Comparison of ENCODE assay signal across 11 mouse cellular contexts in the genomic region with DNA sequence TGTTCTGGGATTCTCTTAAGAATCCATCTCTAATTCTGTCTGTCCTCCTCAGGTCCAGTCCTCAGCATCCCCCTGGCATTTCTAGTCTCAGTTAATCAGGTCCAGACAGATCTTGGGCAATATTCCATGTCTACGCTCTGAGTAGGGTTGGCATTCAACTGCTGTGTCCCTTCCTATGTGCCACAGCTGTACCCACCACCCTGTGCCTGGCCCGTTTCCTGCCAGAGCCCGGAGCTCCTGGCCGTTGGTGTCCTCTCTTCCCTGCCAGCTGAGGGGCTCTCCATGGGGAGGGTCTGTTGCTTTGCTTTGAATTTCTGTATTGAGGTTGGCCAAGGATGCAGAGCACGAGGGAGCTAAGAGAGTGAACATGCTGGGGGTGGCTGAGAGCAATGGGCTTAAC. TPM values are rescaled to one million over a fixed set of nuclear protein-coding genes. Genes with fewer than 3 reads are reported as not detected.
A peak's percentile ranks its signal among the peaks of the same experiment; 100 is the strongest.
DNase-seq lines count a peak whose midpoint lies in the region; ATAC-seq lines count a peak whose summit lies in the region.
"Had no signal": no experiment of that assay in that cellular context is flagged by ENCODE, and none has a peak within 500 bp of the region (broad histone marks: within the 10 kb centered on the region; RNA-seq: fewer than 3 reads in every experiment).

No protein-coding gene starts in this region.

- H3K27ac ChIP-seq in hindbrain, embryonic 10.5 days: peak overlapping the region; percentile 84
- no peak overlapping the region for H3K27ac ChIP-seq in hindbrain, embryonic 11.5 days (ENCODE audit: low read depth, low read length)
- H3K27ac ChIP-seq in embryonic facial prominence, embryonic 13.5 days: peak overlapping the region; percentile 40; the same call in 1 of the 2 replicates
- peak overlapping the region; percentile 67 for H3K27ac ChIP-seq in hindbrain, embryonic 12.5 days
- H3K27ac ChIP-seq in midbrain, embryonic 12.5 days (replicated peaks): peak overlapping the region; percentile 79

- H3K9ac ChIP-seq in hindbrain, embryonic 11.5 days (ENCODE audit: low read depth, low read length): no peak overlapping the region
- H3K9ac ChIP-seq in embryonic facial prominence, embryonic 13.5 days: no peak overlapping the region
- H3K9ac ChIP-seq in hindbrain, embryonic 12.5 days: no peak overlapping the region
- peak overlapping the region; percentile 4; the same call in 1 of the 2 replicates for H3K9ac ChIP-seq in midbrain, embryonic 12.5 days (replicated peaks)

- H3K4me1 ChIP-seq in hindbrain, embryonic 10.5 days (replicated peaks): peaks cover 63% of the 10 kb centered on the region
- H3K4me1 ChIP-seq in hindbrain, embryonic 11.5 days (replicated peaks; ENCODE audit: control insufficient read depth, insufficient read depth, low read length): peaks cover 18% of the 10 kb centered on the region
- peaks cover 55% of the 10 kb centered on the region for H3K4me1 ChIP-seq in embryonic facial prominence, embryonic 13.5 days
- peaks cover 60% of the 10 kb centered on the region for H3K4me1 ChIP-seq in hindbrain, embryonic 12.5 days
- peaks cover 52% of the 10 kb centered on the region for H3K4me1 ChIP-seq in midbrain, embryonic 12.5 days

- no peak for ATAC-seq in hindbrain, embryonic 11.5 days (ENCODE audit: low FRiP score)
- ATAC-seq in embryonic facial prominence, embryonic 13.5 days (ENCODE audit: insufficient number of reproducible peaks, insufficient read depth, low FRiP score, low TSS enrichment, low read depth): no peak
- ATAC-seq in hindbrain, embryonic 12.5 days (ENCODE audit: low FRiP score): no peak
- ATAC-seq in midbrain, embryonic 12.5 days (ENCODE audit: low FRiP score, low read depth): no peak
- ATAC-seq: activated CD4-positive, CD25-positive, alpha-beta regulatory T cell, adult 4 months had no signal

- no peak overlapping the region for H3K4me2 ChIP-seq in hindbrain, embryonic 11.5 days (replicated peaks; ENCODE audit: low read depth, low read length)
- no peak overlapping the region for H3K4me2 ChIP-seq in embryonic facial prominence, embryonic 13.5 days
- no peak overlapping the region for H3K4me2 ChIP-seq in hindbrain, embryonic 12.5 days (replicated peaks)
- no peak overlapping the region for H3K4me2 ChIP-seq in midbrain, embryonic 12.5 days (replicated peaks)

- H3K27me3 ChIP-seq in hindbrain, embryonic 10.5 days (ENCODE audit: insufficient read depth, poor library complexity, severe bottlenecking): no peaks in the 10 kb centered on the region
- H3K27me3 ChIP-seq in hindbrain, embryonic 11.5 days (ENCODE audit: control insufficient read depth, insufficient read depth, low read length): no peaks in the 10 kb centered on the region
- H3K27me3 ChIP-seq in embryonic facial prominence, embryonic 13.5 days: no peaks in the 10 kb centered on the region
- H3K27me3 ChIP-seq in hindbrain, embryonic 12.5 days: no peaks in the 10 kb centered on the region
- H3K27me3 ChIP-seq in midbrain, embryonic 12.5 days: no peaks in the 10 kb centered on the region

- no peak for DNase-seq in hindbrain, embryonic 10.5 days (ENCODE audit: low spot score)
- no peak for DNase-seq in hindbrain, embryonic 11.5 days (ENCODE audit: low spot score)
- no peak for DNase-seq in adrenal gland, adult (ENCODE audit: inconsistent age in 2 of 2, low spot score in 1 of 2)
- DNase-seq in adrenal gland, postnatal 36 days: no peak
- no peak for DNase-seq in yolk sac, embryonic 10.5 days (ENCODE audit: low spot score)
- DNase-seq: cerebellum, postnatal 25 days; lung, postnatal 14 days had no signal

- no peak overlapping the region for H3K4me3 ChIP-seq in hindbrain, embryonic 10.5 days
- no peak overlapping the region for H3K4me3 ChIP-seq in hindbrain, embryonic 11.5 days (ENCODE audit: low read depth, low read length)
- H3K4me3 ChIP-seq in embryonic facial prominence, embryonic 13.5 days: no peak overlapping the region
- H3K4me3 ChIP-seq in hindbrain, embryonic 12.5 days: no peak overlapping the region
- no peak overlapping the region for H3K4me3 ChIP-seq in midbrain, embryonic 12.5 days

- H3K9me3 ChIP-seq in hindbrain, embryonic 10.5 days: no peaks in the 10 kb centered on the region
- H3K9me3 ChIP-seq in hindbrain, embryonic 11.5 days (ENCODE audit: control insufficient read depth, low read length): no peaks in the 10 kb centered on the region
- no peaks in the 10 kb centered on the region for H3K9me3 ChIP-seq in embryonic facial prominence, embryonic 13.5 days
- no peaks in the 10 kb centered on the region for H3K9me3 ChIP-seq in hindbrain, embryonic 12.5 days (replicated peaks)
- H3K9me3 ChIP-seq in midbrain, embryonic 12.5 days: no peaks in the 10 kb centered on the region

- H3K36me3 ChIP-seq in hindbrain, embryonic 10.5 days: no peaks in the 10 kb centered on the region
- no peaks in the 10 kb centered on the region for H3K36me3 ChIP-seq in hindbrain, embryonic 11.5 days (ENCODE audit: control insufficient read depth, insufficient read depth, low read length)
- no peaks in the 10 kb centered on the region for H3K36me3 ChIP-seq in embryonic facial prominence, embryonic 13.5 days
- 0 out of 2 replicates have a peak, but pooled peaks cover 8% of the 10 kb centered on the region for H3K36me3 ChIP-seq in hindbrain, embryonic 12.5 days
- no peaks in the 10 kb centered on the region for H3K36me3 ChIP-seq in midbrain, embryonic 12.5 days

- 83% methylated on average over 5 of the region's 5 CpGs for WGBS in hindbrain, embryonic 10.5 days
- 82% methylated on average over 5 of the region's 5 CpGs for WGBS in hindbrain, embryonic 11.5 days
- 84% methylated on average over 5 of the region's 5 CpGs for WGBS in embryonic facial prominence, embryonic 13.5 days
- WGBS in hindbrain, embryonic 12.5 days: 84% methylated on average over 5 of the region's 5 CpGs
- WGBS in midbrain, embryonic 12.5 days: 83% methylated on average over 5 of the region's 5 CpGs

RNA-seq across cellular contexts. Expression of a gene that starts 41.3 kb away (rescaled TPM):
- polyA plus RNA-seq in hindbrain, embryonic 10.5 days (2016; fragmentation: Nextera tagmentation; extraction: Ambion mirVana): 16.1 and 19.3 TPM in 2 replicates
- 16.9 and 21.0 TPM in 2 replicates for polyA plus RNA-seq in hindbrain, embryonic 11.5 days (2014; fragmentation: Nextera tagmentation; extraction: Ambion mirVana)
- polyA plus RNA-seq in embryonic facial prominence, embryonic 13.5 days (2015; fragmentation: Nextera tagmentation; extraction: Ambion mirVana): 11.6 and 12.9 TPM in 2 replicates
- 35.9 and 41.0 TPM in 2 replicates for polyA plus RNA-seq in hindbrain, embryonic 12.5 days (2016; fragmentation: Nextera tagmentation; extraction: Ambion mirVana)
- 25.1 and 25.6 TPM in 2 replicates for polyA plus RNA-seq in midbrain, embryonic 12.5 days (2016; fragmentation: Nextera tagmentation; extraction: Ambion mirVana)
- 10 to 100 TPM; 11.3 to 17.1 TPM for total RNA-seq in adrenal gland, postnatal 36 days (2021)
